Mouse (Mus musculus) stomach, postnatal 0 days (tissue): ENCODE results near the gene Dusp28.

ENCODE experiments used
- CTCF ChIP-seq: IDR thresholded peaks from 2 replicates; pipeline ENCODE4 v1.5.1; 2016; ENCODE audit warnings: antibody characterized with exemption, low read depth, mild to moderate bottlenecking, moderate library complexity
- EP300 ChIP-seq: optimal IDR thresholded peaks from 2 replicates; pipeline ENCODE3; 2016; ENCODE audit warnings: antibody characterized with exemption

- TF ChIP-seq CTCF: no peak
- no peak for TF ChIP-seq EP300
Observed at GRCm38 (mm10) chr1:92921496-92921895, 14.7 kb downstream of the Dusp28 start.
